Mouse (Mus musculus) spleen, embryonic (tissue): ENCODE measurements around the gene Pxk.

Experiments
- CTCF ChIA-PET: fragments of 350-600 bp; sonication (Branson Sonifier 250); formaldehyde crosslinking; loops from one replicate; lab custom pipeline; 2022; lab: Charles Lee

The Pxk gene

DNA sequence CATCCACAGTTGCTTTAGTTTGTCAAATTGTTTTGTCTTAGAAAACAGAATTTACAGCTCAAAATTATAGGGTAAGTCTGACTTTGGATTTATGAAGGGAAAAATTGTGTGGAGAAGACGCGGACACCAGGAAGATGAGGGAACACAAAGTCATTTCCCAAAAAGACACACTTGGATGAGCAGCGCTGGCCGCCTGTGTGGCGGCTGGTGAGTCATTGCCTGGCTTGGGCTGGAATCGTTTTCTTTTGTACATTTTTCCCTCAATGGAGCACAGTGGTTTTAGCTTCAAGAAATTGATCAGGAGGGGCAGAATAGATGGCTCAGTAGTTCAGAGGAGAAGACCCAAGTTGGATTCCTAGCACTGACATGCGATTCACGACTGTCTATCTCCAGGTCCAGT, 3.9 kb downstream of the Pxk start:
- CTCF ChIA-PET = no interaction called here

DNA sequence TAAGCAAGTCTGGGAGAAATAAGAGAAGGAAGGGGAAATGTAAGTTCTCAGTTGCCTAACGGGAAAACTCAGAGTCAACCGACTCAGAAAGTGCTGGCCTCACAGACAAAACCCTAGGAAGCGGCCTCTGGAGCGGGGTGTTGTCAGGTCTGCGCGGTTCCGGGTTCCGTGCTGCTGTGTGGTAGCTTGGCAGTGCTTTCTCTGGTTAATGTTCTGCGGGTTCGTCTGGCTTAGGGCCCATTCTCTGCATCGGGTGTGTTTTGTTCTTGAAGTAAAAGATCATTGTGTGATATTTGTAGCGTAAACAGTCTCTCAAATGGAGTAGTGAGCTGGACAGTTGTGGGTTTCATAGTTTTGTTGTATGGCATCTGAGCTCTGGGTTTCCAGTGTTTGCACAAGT, 4.7 kb downstream of the Pxk start:
- CTCF ChIA-PET = interaction anchor here (0.6 kb wide), 1 partner anchor 11 kb away, joined by 3 read pairs; no protein-coding TSS in a partner anchor

DNA sequence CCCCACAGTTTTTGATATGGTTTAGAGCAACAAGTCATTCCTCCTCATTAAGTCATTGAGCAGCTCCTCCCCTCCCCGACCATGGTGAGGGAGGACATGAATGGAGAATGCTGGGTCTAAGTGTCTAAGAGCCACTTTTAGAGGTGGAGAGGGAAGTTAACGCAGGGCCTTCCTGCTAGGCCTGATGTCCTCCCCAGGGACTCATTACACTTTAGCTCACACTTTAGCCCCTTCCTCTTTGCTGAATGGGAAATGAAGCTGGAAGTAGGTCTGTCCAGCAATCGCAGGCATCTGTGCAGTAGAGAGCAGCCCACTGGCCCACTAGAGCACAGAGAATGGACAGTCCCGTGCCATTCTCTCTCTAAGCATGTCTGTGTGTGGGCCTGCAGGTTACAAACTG, 10.0 kb downstream of the Pxk start:
- CTCF ChIA-PET = interaction anchor here (1.2 kb wide), 1 partner anchor 15 kb away, joined by 4 read pairs; no protein-coding TSS in a partner anchor

DNA sequence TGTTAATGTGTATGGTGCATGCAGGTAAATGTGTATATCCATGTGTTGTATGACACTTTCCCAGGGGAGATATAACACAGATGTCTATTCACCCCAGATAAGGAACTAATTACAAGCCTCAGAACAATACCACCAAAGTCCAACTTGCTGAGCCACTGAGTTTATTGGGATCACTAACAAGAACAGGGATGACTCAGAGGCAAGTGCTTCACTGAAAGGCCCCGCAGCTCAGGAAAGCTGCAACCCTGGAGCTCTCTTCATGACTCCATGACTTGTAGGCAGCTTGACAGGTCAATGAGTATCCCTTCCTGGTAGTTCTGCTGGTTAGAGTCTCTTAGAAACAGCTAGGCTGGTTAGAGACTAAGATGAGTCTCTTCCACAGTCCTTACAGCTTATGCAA, 11.0 kb downstream of the Pxk start:
- CTCF ChIA-PET = interaction anchor here (0.6 kb wide), 1 partner anchor 107 kb away, joined by 9 read pairs; no protein-coding TSS in a partner anchor

DNA sequence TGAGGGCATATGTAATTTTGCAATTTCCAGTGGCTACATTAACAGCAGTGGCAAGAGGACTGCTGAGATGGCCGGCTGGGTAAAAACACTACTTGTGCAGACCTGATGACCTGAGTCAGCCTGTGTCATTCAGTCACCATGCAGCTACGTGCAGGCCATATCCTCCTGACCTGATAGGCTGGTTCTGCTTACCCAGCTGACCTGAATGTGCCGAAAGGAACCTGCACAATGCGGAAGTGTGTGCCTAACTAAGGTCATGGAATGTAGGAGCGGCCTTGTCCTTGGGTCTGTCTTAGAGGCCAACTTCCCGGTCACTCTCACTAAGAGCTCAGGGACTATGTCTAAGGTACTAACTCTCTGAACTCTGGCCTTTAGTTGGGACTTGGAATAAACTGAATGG, 13.5 kb downstream of the Pxk start:
- CTCF ChIA-PET = no interaction called here

DNA sequence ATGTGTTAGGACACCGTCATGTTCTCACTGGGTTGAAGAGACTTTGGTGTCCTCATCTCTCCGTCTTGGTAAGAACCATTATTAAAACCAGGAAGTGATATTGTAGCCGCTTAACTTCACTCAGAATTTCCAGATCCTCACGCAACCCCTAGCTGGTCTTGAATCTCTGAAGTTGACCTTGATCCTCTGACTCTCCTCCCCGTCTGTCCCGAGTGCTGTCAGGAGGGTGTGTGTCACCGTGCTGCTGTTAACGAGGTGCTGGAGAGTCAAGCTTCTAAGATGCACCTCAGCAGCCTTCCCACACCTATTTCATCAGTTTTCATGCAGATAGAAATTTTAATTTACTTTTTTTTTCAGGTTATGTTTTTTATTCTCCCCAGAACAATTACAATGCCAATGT, 14.0 kb downstream of the Pxk start:
- CTCF ChIA-PET = no interaction called here

DNA sequence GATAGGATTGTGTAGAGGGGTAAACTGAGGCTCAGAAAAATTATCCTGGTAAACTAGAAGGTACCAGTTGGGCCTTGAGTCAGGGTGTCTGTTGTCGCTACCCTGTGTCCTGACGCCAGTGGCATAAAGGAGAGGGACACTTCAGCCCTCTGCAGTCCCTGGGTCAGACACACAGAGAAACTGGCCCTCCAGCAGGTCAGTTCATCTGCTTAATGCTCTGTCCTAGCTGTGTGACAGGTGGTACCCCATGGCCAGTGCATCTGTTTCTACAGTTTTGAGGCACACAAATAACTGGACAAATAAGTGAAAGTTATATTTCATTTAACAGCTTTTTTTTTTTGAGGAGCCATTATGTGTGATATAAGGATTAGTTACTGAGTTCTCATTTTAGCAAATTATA, 15.6 kb downstream of the Pxk start:
- CTCF ChIA-PET = interaction anchor here (0.5 to 0.7 kb wide), 3 partner anchors 11 to 309 kb away, joined by 3 to 6 read pairs (median 3); no protein-coding TSS in a partner anchor

DNA sequence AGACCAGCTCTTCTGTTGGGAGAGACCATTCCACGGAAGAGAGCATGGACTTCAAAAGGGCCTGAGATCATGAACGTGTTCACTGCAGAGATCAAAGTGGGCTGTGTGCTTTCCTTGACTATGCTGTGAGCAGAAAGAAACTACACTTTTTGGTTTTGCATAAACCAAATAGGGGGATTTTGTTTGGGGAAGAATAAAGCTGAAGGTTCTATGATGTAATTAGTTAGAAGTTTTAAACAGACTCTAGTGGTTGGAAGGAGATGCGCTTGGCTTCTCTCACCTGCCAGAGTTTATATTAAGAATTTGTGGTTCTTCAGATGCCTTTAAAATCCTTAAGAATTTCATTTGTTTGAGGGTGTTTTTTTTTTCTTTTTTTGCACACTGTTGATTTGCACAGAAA, 16.3 kb downstream of the Pxk start:
- CTCF ChIA-PET = interaction anchor here (0.7 kb wide), 1 partner anchor 45 kb away, joined by 6 read pairs; no protein-coding TSS in a partner anchor

DNA sequence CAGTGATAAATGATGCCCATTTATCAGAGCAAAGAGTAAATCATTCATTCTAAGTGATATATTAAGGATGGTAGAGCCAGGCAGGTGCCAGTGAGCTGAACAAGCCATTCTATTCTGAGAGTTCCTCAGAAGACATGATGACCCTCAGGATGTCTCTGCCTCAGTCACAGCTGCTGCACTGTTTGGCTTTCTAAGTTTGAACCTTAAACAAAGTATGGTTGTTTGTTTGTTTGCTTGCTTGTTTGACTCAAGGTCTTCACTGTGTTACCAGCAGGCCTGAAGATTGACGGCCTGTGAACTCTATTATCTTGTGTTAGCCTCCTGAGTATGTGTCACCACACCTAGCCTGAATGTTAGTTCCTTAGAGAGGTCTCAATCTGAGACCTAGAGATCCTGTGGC, 16.7 kb downstream of the Pxk start:
- CTCF ChIA-PET = interaction anchor here (1.1 kb wide), 1 partner anchor 13 kb away, joined by 3 read pairs; no protein-coding TSS in a partner anchor

DNA sequence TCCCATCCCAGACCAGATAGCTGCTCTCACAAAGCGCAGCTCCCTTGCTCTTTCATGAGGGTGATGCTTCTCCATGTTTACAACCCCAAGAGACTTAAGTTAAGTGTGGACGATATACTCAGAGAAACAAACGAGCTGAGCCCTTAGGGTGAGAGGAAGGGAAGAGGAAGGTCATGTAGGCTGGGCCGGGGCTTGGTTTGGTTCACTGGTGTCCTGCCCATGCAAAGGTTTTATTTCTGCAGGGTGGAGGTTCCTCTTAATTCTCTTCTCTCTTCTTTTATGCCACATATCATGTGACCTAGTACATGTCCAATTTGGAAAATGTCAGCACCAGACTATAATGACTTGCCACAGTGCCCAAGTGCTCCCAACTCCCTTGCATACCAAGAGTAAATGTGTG, 17.8 kb downstream of the Pxk start:
- CTCF ChIA-PET = interaction anchor here (0.9 to 1.1 kb wide), 2 partner anchors 12 to 18 kb away, joined by 3 read pairs; no protein-coding TSS in a partner anchor

DNA sequence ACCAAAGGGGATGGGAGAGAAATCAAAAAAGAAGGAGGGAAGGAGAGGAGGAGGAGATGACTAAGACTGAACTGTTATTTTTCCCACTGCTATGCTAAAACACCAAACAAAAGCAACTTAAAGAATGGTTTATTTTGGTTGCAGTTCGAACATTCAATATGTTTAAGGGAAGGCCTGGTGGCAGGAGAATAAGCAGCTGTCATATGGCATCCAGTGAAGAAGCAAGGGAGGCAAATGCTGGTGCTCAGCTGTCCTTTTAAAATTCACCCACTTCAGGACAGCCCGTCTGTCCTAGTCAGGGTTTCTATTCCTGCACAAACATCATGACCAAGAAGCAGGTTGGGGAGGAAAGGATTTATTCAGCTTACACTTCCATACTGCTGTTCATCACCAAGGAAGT, 19.4 kb downstream of the Pxk start:
- CTCF ChIA-PET = no interaction called here

DNA sequence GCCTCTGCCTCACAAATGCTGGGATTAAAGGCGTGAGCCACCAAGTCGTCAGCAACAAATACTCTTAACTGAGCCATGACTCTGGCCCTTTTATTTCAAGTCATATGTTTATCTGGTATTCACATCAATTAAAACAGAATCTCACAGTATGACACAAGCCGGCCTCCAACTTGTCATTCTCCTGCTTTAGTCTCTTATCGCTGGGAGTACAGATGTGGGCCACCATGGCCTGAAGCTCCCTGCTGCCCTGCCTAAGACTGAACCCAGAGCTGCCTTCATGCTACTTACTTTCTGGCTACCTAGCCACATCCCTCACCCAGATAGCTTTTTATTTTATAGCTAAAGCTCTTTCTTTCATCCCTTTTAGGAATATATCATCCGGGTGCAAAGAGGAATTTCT, 21.4 kb downstream of the Pxk start:
- CTCF ChIA-PET = interaction anchor here (0.7 to 1.0 kb wide), 2 partner anchors 23 to 27 kb away, joined by 3 read pairs; no protein-coding TSS in a partner anchor

DNA sequence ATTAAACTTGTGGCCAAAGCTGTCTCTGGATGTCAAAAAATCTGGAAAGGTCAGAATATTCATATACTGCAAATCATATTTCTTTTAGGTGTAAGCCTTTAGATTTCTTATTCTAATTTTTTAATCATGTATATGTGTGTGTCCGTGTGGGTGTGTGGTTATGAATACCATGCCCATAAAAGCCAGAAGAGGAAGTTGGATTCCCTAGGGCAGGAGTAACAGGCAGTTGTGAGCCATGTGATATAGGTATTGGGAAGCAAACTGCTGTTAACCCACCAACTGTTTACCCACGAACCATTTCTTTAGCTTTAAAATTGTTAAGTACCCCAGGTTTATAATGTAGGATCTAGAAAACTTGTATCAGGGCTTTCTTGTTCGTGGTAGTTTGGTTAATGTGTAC, 21.9 kb downstream of the Pxk start:
- CTCF ChIA-PET = interaction anchor here (0.7 to 1.0 kb wide), 2 partner anchors 23 to 27 kb away, joined by 3 read pairs; no protein-coding TSS in a partner anchor

DNA sequence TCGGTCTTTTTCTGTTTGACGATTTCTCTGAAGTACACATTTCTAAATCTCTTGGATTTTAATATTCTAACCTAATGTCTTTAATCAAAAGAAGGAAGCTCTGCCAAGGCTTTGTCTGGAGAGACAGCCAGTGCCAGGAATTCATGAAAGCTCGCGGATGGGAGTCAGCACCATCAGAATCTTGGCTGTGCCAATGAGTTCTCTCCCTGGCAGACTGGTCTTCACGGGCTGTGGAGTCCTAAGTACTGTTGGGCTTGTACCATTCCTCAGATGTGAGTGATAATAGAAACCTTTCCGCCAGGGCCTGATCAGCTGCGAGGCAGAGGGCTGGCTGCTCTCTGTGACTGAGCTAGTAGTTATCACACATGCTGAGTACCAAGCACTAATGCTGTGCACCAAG, 25.1 kb downstream of the Pxk start:
- CTCF ChIA-PET = interaction anchor here (0.9 to 1.2 kb wide), 2 partner anchors 9 to 17 kb away, joined by 3 to 8 read pairs; no protein-coding TSS in a partner anchor

DNA sequence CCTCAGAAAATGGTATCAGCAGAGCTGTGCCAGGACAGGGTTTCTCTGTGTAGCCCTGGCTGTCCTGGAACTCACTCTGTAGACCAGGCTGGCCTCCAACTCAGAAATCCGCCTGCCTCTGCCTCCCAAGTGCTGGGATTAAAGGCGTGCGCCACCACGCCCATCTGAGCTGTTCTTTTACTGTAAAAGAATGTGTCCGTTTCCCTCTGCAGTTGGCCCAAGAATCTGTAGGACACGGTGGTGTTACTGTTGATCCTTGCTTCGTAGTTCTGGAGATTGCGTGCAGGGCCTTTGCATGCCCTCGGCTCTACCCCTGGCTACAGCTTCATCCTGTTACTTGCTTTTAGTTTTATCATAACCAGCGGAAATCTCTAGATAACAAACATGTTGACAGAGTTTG, 25.6 kb downstream of the Pxk start:
- CTCF ChIA-PET = interaction anchor here (0.9 to 1.2 kb wide), 2 partner anchors 9 to 17 kb away, joined by 3 to 8 read pairs; no protein-coding TSS in a partner anchor

DNA sequence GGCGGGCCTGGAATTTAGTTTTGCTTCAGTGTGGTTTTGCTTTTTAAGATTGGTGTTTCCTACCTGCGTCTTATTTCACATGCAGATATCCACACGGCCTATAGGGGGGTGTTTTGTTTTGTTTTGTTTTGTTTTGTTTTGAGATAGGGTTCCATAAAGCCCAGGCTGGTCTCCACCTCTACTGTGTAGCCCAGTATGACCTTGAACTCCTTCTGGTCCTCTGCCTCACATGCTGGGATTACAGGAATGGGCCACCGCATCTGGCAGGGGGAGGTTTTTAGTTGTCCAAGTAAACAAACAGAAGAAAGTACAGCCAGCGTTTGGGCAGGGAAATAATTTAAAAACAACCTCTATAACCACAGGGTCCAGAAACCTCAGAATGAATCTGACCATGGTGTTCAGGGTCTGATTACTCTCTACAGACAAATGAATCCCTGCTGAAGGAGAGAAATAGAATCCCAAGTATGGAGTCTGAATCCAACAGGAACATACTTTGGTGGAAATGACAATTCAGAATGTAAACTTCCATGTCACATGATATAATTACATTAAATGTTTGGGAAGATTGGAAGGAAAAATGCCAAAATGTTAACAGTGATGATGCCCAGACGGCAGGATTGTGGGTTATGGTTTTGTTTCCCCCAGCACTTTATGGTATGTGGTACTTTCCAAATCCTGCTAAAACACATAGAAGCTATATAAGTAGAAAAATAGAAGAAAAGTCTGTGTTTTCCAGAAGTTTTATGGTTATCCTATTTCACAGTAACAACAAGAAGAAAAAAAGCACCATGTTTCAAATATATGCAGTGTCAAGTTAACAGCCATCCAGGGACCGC, 26.3 kb downstream of the Pxk start:
- CTCF ChIA-PET = interaction anchor here (1.2 kb wide), 1 partner anchor 8 kb away, joined by 3 read pairs; no protein-coding TSS in a partner anchor

DNA sequence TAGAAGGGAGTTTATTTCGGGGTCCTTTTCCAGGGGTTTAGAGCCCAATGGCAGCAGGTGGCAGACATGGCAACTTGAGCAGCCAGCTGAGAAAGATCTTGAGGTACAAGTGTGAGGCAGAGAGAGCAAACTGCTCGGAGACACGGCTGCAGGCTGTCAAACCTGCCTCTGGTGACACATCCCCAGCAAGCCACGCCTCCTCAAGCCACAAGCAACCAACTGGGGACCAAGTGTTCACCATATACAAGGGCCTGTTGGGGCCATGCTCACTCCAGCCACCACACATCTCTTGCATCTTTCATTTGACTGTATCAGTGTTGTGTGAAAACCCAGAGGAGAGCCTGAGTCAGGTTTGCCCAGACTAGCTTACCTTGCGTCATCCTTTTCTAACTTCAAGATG, 30.0 kb downstream of the Pxk start:
- CTCF ChIA-PET = interaction anchor here (0.7 kb wide), 1 partner anchor 49 kb away, joined by 3 read pairs; no protein-coding TSS in a partner anchor

DNA sequence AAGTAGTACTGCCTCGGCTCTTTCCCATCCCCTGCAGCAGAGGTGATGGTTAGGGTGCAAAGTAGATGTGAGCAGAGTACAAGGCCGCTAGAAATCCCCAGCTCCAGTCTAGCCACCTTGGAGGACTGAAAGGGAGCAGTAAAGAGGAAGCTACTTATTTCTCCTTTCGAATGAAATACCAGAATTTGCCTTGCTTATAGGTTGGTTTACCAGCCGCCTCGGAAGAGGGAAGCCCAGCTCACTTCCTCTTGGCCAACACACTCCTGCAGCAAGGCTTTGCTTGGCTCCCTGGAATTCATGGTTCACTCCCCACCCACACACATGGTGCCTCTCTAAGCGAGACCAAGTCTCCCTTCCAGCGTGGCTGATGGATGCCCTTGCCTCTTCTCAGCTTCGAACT, 34.8 kb downstream of the Pxk start:
- CTCF ChIA-PET = interaction anchor here (0.7 kb wide), 1 partner anchor 9 kb away, joined by 3 read pairs; no protein-coding TSS in a partner anchor

DNA sequence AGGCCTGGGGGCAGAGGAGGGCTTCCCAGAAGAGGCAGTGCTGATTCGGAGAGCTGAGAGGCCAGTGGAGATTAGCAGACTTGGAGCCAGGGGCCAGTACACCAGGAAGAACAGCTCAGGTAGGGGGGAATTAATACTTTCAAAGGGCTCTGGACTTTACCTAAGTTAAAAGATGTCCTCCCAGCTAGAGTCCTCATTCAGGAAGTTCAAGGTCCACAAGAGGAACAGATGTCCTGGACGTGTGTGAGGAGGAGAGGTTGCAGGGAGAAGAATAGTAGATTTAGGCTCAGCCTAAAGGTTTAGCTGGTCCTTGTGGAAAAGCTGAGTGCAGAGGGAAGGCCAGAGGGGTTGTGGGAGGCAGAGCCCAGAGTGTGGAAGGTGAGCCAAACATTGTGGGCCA, 36.2 kb downstream of the Pxk start:
- CTCF ChIA-PET = interaction anchor here (0.6 kb wide), 1 partner anchor 30 kb away, joined by 3 read pairs; no protein-coding TSS in a partner anchor

DNA sequence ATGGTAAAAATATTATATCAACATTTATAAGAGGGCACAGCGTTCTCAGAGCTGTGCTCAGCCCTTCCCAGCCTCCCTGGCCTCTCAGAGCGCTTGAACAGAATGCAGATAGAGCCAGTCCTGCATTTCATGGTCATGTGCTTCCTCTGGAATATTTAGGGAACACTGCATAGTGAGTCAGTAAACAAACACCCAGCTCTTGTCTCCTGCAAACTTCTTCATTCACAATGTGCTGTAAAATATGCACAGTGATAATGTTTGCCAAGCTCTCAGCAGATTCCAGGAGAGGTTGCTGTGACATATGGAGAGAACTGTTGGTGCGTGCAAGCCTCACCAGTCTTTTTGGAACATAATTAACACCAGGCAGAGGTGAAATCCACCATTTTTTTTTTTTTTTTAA, 37.1 kb downstream of the Pxk start:
- CTCF ChIA-PET = no interaction called here

DNA sequence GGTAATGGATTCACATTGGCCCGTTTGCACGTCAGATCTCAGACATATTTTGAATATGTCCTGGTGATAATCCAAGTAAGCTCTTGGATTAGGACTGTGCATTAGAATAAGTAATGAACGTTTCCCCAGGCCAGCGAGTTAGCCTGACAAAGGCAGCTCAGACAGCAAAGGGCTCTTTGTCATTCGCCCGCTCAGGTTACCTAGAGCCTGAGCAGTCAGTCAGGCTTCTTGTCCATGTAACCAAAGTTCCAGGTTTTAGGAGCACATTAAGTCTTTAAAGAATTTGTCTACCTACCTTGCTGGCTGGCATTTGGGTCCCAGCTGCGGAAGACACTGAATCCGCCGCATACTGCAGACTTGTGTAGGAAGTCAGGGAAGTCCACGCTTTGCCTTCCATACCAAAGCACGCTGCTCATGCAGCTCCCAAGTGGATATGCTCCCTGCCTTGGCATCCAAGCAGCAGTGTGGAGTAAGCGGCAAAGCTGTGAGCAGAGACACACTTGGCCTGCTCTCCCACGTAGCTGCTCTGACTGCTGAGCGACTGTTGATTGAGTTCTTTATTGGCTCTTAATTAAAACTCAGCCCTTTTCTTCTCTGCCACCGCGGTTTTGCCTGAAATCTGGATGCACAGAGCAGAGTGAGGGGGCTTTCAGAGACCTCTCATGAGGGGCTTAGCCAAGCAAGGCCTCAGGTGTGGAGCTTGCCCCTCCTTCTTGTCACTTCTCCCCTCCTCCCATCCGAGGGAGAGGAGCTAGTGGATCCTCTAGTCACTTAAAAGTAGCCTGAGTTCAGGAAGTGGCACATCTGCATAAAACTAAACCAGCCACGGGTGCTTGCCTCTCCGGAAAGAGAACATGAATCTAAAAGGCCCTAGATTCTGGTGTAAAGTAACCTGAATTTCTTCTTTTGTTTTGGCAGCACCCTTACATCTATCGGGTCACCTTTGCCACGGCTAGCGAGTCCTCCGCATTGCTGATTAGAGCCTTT, 42.0 kb downstream of the Pxk start:
- CTCF ChIA-PET = interaction anchor here (1.2 kb wide), 1 partner anchor 17 kb away, joined by 8 read pairs; no protein-coding TSS in a partner anchor
